Mouse (Mus musculus) thymus, postnatal 36 days (tissue): ENCODE data around the gene Slc25a3.
A peak's percentile ranks its signal among the peaks of the same experiment; 100 is the strongest.

Experiments used
- DNase-seq, 2 experiments: peaks; one replicate each; pipeline ENCODE4 v3.0.0; 2022; ENCODE audit warnings: mixed read lengths in 2 of 2

Slc25a3 gene

DNA sequence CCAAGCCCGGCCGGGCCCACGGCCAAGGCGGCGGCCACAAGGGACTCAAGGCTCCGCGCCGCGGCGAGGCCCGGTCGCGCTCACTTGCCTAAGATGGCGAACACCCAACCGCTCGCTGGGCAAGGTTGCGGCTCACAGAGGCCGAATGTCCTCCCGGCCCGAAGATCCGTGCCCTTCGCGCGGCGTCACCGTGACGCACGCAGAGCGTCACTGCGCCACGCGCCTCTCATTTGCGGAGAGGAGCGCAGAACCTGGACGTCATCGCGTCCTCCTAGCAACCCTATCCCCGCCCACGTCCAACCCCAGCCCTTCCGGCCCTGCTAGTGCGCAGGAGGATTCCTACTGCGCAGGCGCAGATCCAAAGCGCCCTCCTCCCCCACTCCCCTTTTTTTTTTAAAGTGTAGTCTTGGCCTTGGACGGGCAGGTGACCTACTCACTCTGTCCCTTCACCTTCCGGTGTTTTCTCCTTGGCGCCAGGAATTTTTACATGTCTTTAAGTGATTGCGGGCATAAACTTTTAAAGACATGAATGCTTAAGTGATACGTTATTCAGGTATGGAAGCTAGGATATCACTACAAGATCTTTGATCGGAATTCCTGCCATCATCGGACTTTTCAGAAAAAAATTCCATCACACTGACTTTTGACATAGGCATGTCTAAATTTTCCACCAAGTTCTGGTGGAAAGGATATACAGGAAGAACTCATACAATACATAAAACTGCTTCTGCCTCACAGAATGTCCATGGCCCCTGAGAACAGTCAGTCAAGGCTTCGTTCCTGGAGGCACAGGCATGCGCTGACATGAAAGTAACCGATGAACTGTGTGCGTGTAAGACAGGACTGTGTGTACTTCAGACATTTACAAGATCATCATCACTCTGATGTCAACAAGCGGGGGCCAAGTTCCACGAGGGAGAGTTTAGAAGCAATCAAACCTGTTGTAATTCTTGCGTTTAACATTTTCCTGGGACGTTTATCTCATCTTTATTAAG is at the start of gene Slc25a3:
Gene Slc25a3, minus strand, starts transcription at position 232 of the 995 bp plus-strand sequence.
- DNase-seq = peak; percentile 97 to 99

DNA sequence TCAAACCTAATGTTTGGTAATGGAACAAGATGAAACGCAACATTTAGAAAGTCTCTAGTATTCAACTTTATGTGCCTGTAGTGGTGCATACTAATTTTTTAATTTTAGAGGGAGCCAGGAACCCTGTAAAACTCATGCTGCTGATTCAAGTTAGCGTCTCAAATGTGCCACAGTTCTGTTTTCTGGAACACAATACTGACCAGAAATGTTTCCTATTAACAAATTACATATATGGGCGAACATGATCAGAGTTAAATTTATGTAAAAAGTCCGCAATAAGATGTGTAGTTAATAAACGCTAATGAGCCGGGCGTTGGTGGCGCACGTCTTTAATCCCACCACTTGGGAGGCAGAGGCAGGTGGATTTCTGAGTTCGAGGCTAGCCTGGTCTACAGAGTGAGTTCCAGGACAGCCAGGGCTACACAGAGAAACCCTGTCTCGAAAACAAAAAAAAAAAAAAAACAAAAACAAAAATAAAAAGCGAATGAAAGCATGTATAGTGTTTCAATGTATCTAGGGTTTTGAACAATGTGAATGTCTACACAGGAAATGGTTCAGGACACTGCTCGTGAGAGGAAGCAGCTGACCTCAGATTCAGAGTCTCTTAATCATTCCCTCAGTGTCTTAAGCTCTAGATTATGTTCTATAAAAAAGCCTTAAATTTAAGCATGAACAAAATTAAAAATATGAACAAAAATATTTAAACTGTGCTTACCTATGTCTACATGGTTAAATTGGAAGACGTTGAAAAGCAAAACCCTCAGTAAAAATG is 48.7 kb upstream of the Slc25a3 start:
- DNase-seq = no peak

GRCm38 (mm10) chr10:91171455-91172328 is 47.8 kb upstream of the Slc25a3 start:
- peak; percentile 95 to 96 for DNase-seq

GRCm38 (mm10) chr10:91171041-91171440 is 47.2 kb upstream of the Slc25a3 start:
- peak in 1 of 2 experiments; percentile 69 for DNase-seq

GRCm38 (mm10) chr10:91170143-91170941 is 46.5 kb upstream of the Slc25a3 start:
- DNase-seq = peak; percentile 87 to 88

- DNase-seq = peak in 1 of 2 experiments; percentile 36
Observed at GRCm38 (mm10) chr10:91169414-91170065, 45.7 kb upstream of the Slc25a3 start.

- no peak for DNase-seq
Observed at GRCm38 (mm10) chr10:91167352-91167751, 43.5 kb upstream of the Slc25a3 start.

DNA sequence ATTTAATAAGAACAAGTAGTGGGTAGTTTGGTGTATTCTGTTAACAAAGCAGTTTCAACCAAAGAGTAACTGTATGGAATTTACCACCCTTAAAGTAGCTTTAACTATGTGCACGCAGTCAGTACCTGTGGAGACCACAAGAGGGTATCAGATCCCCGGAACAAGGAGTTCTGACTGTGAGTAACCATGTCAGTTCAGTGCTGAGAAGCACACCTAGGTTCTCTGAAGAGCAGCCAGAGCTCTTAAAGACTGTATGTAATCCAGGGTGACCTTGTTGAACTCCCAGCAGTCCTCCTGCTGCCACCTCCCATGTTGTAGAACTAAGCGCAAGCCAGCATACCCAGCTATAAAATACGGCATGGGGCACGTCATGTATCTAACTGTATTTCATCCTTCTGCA is 43.0 kb upstream of the Slc25a3 start:
- peak; percentile 71 for DNase-seq

GRCm38 (mm10) chr10:91165850-91166249 is 42.0 kb upstream of the Slc25a3 start:
- DNase-seq = no peak

- no peak for DNase-seq
Observed at GRCm38 (mm10) chr10:91164491-91164890, 40.6 kb upstream of the Slc25a3 start.

GRCm38 (mm10) chr10:91162511-91163163 is 38.8 kb upstream of the Slc25a3 start:
- no peak for DNase-seq

GRCm38 (mm10) chr10:91162077-91162476 is 38.2 kb upstream of the Slc25a3 start:
- no peak for DNase-seq

- no peak for DNase-seq
Observed at GRCm38 (mm10) chr10:91161006-91161405, 37.1 kb upstream of the Slc25a3 start.

GRCm38 (mm10) chr10:91158442-91158841 is 34.6 kb upstream of the Slc25a3 start:
- DNase-seq = no peak

DNA sequence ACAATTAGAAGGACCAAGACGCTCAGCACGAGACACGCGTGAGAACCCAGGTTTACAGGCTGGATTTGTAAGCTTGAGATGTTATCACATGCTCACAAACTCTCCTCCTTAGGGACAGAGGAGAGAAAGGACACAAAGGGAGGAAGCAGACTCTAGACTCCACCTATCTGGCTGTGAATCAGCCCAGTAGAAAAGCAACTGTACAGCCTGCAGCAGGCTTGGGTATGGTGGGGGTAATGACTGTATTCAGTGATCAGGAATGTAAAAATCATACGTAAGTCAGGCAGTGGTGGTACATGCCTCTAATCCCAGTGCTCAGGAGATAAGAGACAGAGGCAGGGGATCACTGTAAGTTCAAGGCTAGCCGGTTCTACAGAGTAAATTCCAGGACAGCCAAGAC is 32.5 kb upstream of the Slc25a3 start:
- no peak for DNase-seq

DNA sequence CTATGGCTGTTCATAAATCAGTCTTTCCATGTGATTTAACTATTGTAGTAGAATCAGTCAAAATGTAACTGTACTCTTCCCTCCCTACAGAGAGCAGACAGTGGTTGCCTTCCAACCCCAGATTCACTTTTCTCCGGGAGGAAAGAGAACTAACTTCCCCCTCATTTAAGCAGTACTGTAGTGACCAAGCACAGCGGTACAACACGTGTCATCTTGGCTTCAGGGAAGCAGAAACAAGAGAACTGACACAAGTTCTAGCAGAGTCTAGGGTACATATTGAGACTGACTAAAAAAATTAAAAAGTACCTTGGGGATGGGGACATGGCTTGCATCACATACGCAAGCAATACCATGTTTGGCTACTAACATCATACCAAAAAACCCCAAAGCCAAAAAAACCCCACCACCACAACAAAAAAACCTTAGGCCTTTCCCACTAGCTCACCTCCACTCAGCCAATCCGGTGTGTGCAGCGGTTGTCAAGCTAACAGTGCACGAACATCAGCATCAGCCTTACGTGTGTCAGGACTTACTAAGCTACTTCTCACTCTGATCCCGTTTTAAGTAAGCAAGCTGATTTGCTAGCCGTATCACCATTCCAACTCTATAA is 30.1 kb upstream of the Slc25a3 start:
- no peak for DNase-seq

DNA sequence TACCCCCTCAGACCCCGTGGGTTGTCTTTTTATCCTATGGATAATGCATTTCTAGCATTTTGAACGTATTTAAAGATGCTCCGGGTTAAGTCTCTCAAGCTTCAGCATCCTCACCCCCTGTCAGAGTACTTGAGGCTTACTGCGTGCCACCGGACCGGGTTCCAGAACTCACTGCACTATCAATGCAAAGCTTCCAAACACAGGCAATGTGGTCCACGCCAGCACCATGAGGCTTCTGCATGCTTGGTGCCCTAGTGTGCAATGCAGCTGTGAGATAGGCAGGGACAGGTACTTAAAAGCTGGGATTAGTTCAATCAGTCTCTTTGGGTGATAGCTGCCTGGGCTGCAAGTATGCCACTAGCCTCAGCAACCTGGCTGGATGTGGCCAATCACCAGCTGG is 21.6 kb upstream of the Slc25a3 start:
- DNase-seq = no peak

DNA sequence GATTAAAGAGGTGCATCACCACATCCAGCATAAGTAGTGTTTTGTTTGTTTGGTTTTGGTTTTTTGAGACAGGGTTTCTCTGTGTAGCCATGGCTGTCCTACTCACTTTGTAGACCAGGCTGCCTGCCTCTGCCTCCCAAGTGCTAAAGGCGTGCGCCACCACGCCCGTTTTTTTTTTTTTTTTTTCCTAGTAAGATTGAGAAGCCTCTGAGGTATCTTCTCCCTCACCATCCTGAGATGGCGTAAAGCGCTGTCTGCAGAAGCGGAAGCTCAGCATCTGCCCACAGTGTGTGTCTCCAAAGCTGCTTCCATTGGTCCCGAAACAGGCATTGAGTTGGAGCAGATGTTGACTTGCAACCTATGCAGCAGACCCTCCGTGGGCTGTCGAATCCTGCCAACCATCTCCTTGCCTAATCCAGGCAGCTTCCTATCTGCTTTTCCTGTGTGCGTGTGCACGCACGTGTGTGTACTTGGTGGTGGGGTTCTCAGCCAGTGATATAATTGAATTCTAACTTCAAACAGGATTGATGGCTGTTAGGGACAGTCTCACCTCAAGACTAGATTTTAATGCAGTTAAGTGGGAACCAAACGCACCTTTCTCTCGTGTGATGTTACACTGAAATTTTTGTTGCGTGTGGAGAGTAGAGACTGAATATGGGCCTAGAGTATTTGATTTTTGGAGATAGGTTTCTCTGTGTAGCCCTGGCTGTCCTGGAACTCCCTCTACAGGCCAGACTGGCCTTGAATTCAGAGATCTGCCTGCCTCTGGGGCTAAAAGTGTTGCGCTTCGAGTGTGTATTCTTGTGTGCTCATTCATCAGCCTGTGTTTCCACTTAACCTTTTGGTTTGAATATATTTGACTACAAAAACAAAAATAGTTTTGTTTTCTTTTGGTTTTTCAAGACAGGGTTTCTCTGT is 19.7 kb upstream of the Slc25a3 start:
- DNase-seq = no peak

DNA sequence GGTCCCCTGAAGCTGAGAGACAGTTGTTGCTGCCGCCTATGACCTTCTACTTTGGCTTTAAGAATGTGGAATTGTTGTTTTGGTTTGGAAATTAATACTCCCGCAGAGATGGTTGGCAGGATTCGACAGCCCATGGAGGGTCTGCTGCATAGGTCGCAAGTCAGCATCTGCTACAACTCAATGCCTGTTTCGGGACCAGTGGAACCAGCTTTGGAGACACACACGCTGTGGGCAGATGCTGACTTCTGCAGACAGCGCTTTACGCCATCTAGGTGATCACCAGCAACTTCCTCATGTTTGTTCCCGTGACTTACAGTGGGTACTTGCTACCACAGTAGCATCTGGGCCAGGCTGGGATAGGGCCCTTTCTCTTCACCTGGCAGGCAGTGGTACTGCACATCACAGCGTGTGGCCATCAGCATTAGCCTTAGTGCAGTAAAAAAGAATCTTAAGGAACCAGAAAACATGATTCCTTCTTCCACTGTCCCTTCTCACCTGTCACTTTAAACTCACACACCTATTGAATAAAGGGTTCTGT is 18.9 kb upstream of the Slc25a3 start:
- DNase-seq = no peak
